ENCODE assay signal across 22 mouse cellular contexts in genomic region chr12:39257571-39257970, GRCm38 (mm10).
A peak's percentile ranks its signal among the peaks of the same experiment; 100 is the strongest.
DNase-seq lines count a peak whose midpoint lies in the region; ATAC-seq and TF ChIP-seq lines count a peak whose summit lies in the region.
"Had no signal": no experiment of that assay in that cellular context is flagged by ENCODE, and none has a peak within 500 bp of the region (broad histone marks: within the 10 kb centered on the region; RNA-seq: fewer than 3 reads in every experiment).

No protein-coding gene starts in this region.

- TF ChIP-seq CTCF in C2C12 (IDR thresholded peaks at IDR 0.05; ENCODE audit: control insufficient read depth, insufficient read depth, insufficient read length) (no peak), CH12.LX (conservative IDR thresholded peaks at IDR 0.05 in 1 of 2, IDR thresholded peaks at IDR 0.05 in 1 of 2; ENCODE audit: low read depth in 2 of 2, low read length in 2 of 2) (no peak)

- H3K9ac ChIP-seq in CH12.LX (ENCODE audit: insufficient read depth, low read depth) = no peak overlapping the region
- H3K9ac ChIP-seq: embryonic facial prominence, embryonic 12.5 days; embryonic facial prominence, embryonic 15.5 days; forebrain, embryonic 12.5 days had no signal

- TF ChIP-seq EP300 in CH12.LX (IDR thresholded peaks at IDR 0.05; ENCODE audit: low read length) = no peak

- H3K79me3 ChIP-seq in C2C12 (ENCODE audit: low read depth) = no peaks in the 10 kb centered on the region

- no peaks in the 10 kb centered on the region for H3K9me3 ChIP-seq in CH12.LX (replicated peaks; ENCODE audit: low read length)
- H3K9me3 ChIP-seq in heart, embryonic 10.5 days = no peaks in the 10 kb centered on the region
- H3K9me3 ChIP-seq: embryonic facial prominence, embryonic 15.5 days; forebrain, embryonic 10.5 days; forebrain, embryonic 12.5 days had no signal

- TF ChIP-seq POLR2A in CH12.LX (IDR thresholded peaks at IDR 0.05; ENCODE audit: low read depth, low read length) (no peak), myocyte (IDR thresholded peaks at IDR 0.05; ENCODE audit: insufficient read length, low read depth) (no peak)

- H3K27me3 ChIP-seq in C2C12 (ENCODE audit: control insufficient read depth, insufficient read depth, insufficient read length) (no peaks in the 10 kb centered on the region), CH12.LX (replicated peaks) (no peaks in the 10 kb centered on the region), myocyte (ENCODE audit: control insufficient read depth, insufficient read depth, insufficient read length) (no peaks in the 10 kb centered on the region)
- H3K27me3 ChIP-seq in heart, embryonic 10.5 days (ENCODE audit: insufficient read depth, poor library complexity, severe bottlenecking) = no peaks in the 10 kb centered on the region
- H3K27me3 ChIP-seq: embryonic facial prominence, embryonic 12.5 days; embryonic facial prominence, embryonic 15.5 days; forebrain, embryonic 12.5 days had no signal

- H3K4me3 ChIP-seq in C2C12 (ENCODE audit: insufficient read depth, poor library complexity, severe bottlenecking) = no peak overlapping the region
- H3K4me3 ChIP-seq in CH12.LX (replicated peaks in 1 of 3; ENCODE audit: low read depth in 2 of 3, low read length in 2 of 3, poor library complexity in 1 of 3) = no peak overlapping the region
- H3K4me3 ChIP-seq in myocyte = no peak overlapping the region
- no peak overlapping the region for H3K4me3 ChIP-seq in heart, embryonic 10.5 days
- H3K4me3 ChIP-seq: embryonic facial prominence, embryonic 12.5 days; embryonic facial prominence, embryonic 15.5 days; erythroblast, embryonic 14.5 days; forebrain, embryonic 10.5 days; forebrain, embryonic 12.5 days had no signal

- peak; percentile 14 for DNase-seq in cerebellum, adult 9-11 months
- DNase-seq in CH12.LX (ENCODE audit: extremely low read depth) = peak; percentile 2
- no peak for DNase-seq in heart, embryonic 10.5 days (ENCODE audit: low spot score)
- no peak for DNase-seq in layer of hippocampus, postnatal 25 days (ENCODE audit: extremely low spot score in 1 of 2, low spot score in 1 of 2)
- DNase-seq: adrenal gland, adult 8-10 months; adrenal gland, postnatal 14 days; adrenal gland, postnatal 36 days; cerebellum, adult 8-10 months; cerebellum, postnatal 14 days; cerebellum, postnatal 36 days; embryo, embryonic 11 days had no signal

- 76% methylated on average over 1 of the region's 1 CpGs for WGBS in heart, embryonic 10.5 days

- H3ac ChIP-seq in C2C12 (ENCODE audit: control insufficient read depth, insufficient read length, low read depth) (no peak overlapping the region), myocyte (ENCODE audit: control insufficient read depth, insufficient read length) (no peak overlapping the region)

- no peak for ATAC-seq in cerebellum, adult (ENCODE audit: insufficient number of reproducible peaks, low FRiP score, low TSS enrichment)
- ATAC-seq: CD4-positive, CD25-positive, alpha-beta regulatory T cell, adult 4 months; forebrain, embryonic 14.5 days; forebrain, embryonic 16.5 days had no signal

- H3K79me2 ChIP-seq in C2C12 (ENCODE audit: control insufficient read depth, insufficient read depth) (no peaks in the 10 kb centered on the region), CH12.LX (replicated peaks; ENCODE audit: control insufficient read depth, extremely low read depth, insufficient read depth, poor library complexity, severe bottlenecking) (no peaks in the 10 kb centered on the region), myocyte (ENCODE audit: control insufficient read depth, insufficient read depth) (no peaks in the 10 kb centered on the region)

- H3K4me2 ChIP-seq in CH12.LX (ENCODE audit: insufficient read depth, low read depth, poor library complexity, severe bottlenecking) (no peak overlapping the region), myocyte (ENCODE audit: low read depth) (no peak overlapping the region)
- H3K4me2 ChIP-seq: embryonic facial prominence, embryonic 12.5 days; embryonic facial prominence, embryonic 15.5 days; forebrain, embryonic 12.5 days had no signal

- TF ChIP-seq RAD21 in CH12.LX (IDR thresholded peaks at IDR 0.05; ENCODE audit: low read depth, low read length) = no peak

- H3K27ac ChIP-seq in CH12.LX (ENCODE audit: insufficient read depth, low read depth) = no peak overlapping the region
- H3K27ac ChIP-seq in heart, embryonic 10.5 days = no peak overlapping the region
- H3K27ac ChIP-seq: embryonic facial prominence, embryonic 12.5 days; embryonic facial prominence, embryonic 15.5 days; forebrain, embryonic 10.5 days; forebrain, embryonic 12.5 days had no signal

- in situ Hi-C loops in CH12.LX (cut with MboI; ENCODE audit: low pct_ligation_motif_present, low pct_unique_long_range_greater_than_20kb, low sequenced_read_pairs) = no loop called here

- dilution Hi-C loops in CH12.LX (cut with MboI; ENCODE audit: extremely low pct_ligation_motif_present, extremely low pct_unique_long_range_greater_than_20kb, low sequenced_read_pairs) = no loop called here

- H3K36me3 ChIP-seq in C2C12 (ENCODE audit: control insufficient read depth, insufficient read depth) (no peaks in the 10 kb centered on the region), CH12.LX (replicated peaks in 1 of 2; ENCODE audit: control insufficient read depth in 1 of 2, insufficient read depth in 1 of 2, low read length in 1 of 2) (no peaks in the 10 kb centered on the region), myocyte (ENCODE audit: control insufficient read depth, insufficient read depth) (no peaks in the 10 kb centered on the region)
- no peaks in the 10 kb centered on the region for H3K36me3 ChIP-seq in heart, embryonic 10.5 days
- H3K36me3 ChIP-seq: embryonic facial prominence, embryonic 12.5 days; embryonic facial prominence, embryonic 15.5 days; forebrain, embryonic 10.5 days; forebrain, embryonic 12.5 days had no signal

- H3K4me1 ChIP-seq in CH12.LX (ENCODE audit: control insufficient read depth in 1 of 2, insufficient read depth in 2 of 2) = no peaks in the 10 kb centered on the region
- no peaks in the 10 kb centered on the region for H3K4me1 ChIP-seq in heart, embryonic 10.5 days
- H3K4me1 ChIP-seq: embryonic facial prominence, embryonic 12.5 days; embryonic facial prominence, embryonic 15.5 days; forebrain, embryonic 10.5 days; forebrain, embryonic 12.5 days had no signal

TF ChIP-seq in C2C12, 6 proteins besides CTCF, POLR2A, EP300 and RAD21:
- TF ChIP-seq MAX (IDR thresholded peaks at IDR 0.05) (no peak), MYOD1 (IDR thresholded peaks at IDR 0.05; ENCODE audit: control insufficient read depth, insufficient read length, low read depth) (peak; percentile 37)

TF ChIP-seq in CH12.LX, 34 proteins besides CTCF, POLR2A, EP300 and RAD21:
- TF ChIP-seq E2F4 (IDR thresholded peaks at IDR 0.05; ENCODE audit: insufficient replicate concordance, low read depth, low read length) = no peak
- TF ChIP-seq MYC (IDR thresholded peaks at IDR 0.05; ENCODE audit: low read depth, low read length) = no peak

TF ChIP-seq in myocyte, 11 proteins besides CTCF, POLR2A, EP300 and RAD21:
- TF ChIP-seq TCF3 (IDR thresholded peaks at IDR 0.05; ENCODE audit: insufficient read length, low read depth) (no peak), MYOD1 (IDR thresholded peaks at IDR 0.05; ENCODE audit: control insufficient read depth in 1 of 3, insufficient read length in 2 of 3, low read depth in 2 of 3) (peak in 2 of 3 experiments; percentile 16 to 33), POLR2AphosphoS2 (IDR thresholded peaks at IDR 0.05; ENCODE audit: insufficient read length, low read depth) (no peak), MYOG (IDR thresholded peaks at IDR 0.05; ENCODE audit: control insufficient read depth in 1 of 3, insufficient read depth in 1 of 3, insufficient read length in 2 of 3, low read depth in 2 of 3) (no peak)

Comparison
In these comparisons a context has a peak if more than half of its experiments do, and no peak if none do; other contexts are left out.
1. DNase-seq: peak in cerebellum, adult 9-11 months (single experiment) and CH12.LX (single experiment); none in heart, embryonic 10.5 days (single experiment) and layer of hippocampus, postnatal 25 days (0 of 2).